8 mouse cellular contexts compared by ENCODE assay signal in genomic region chr2:158347868-158348267, GRCm38 (mm10). TPM values are rescaled to one million over a fixed set of nuclear protein-coding genes. Genes with fewer than 3 reads are reported as not detected.
A peak's percentile ranks its signal among the peaks of the same experiment; 100 is the strongest.
DNase-seq lines count a peak whose midpoint lies in the region; ATAC-seq and TF ChIP-seq lines count a peak whose summit lies in the region.

No protein-coding gene starts in this region.

- WGBS in kidney, postnatal 0 days = 0% methylated on average over 6 of the region's 6 CpGs

- H3K4me1 ChIP-seq in kidney, postnatal 0 days (replicated peaks; ENCODE audit: insufficient read depth, low read length) = no peaks in the 10 kb centered on the region

- peak; percentile 93 for TF ChIP-seq CTCF in kidney, postnatal 0 days (IDR thresholded peaks at IDR 0.05; ENCODE audit: low read depth)

- H3K9me3 ChIP-seq in kidney, postnatal 0 days (replicated peaks; ENCODE audit: low read length) = no peaks in the 10 kb centered on the region

- no peak overlapping the region for H3K4me2 ChIP-seq in kidney, postnatal 0 days (ENCODE audit: low read length)

- H3K27ac ChIP-seq in kidney, postnatal 0 days = no peak overlapping the region

- peak; percentile 73 for ATAC-seq in granulocyte monocyte progenitor cell, adult 5-6 weeks (replicated peaks; ENCODE audit: poor library complexity, severe bottlenecking)
- ATAC-seq in kidney, postnatal 0 days (replicated peaks; ENCODE audit: low FRiP score, low read depth) = no peak

- DNase-seq in CD8-positive naive resting alpha-beta T cell, adult 2 months (ENCODE audit: low read depth in 2 of 2, low spot score in 2 of 2) = peak; percentile 48 to 61
- peak; percentile 69 for DNase-seq in adrenal gland, adult 2 months
- peak; percentile 43 for DNase-seq in embryo, embryonic 11.5 days (ENCODE audit: low read depth, low spot score)
- peak; percentile 85 for DNase-seq in kidney, postnatal 0 days (ENCODE audit: low spot score)
- peak; percentile 50 to 60 for DNase-seq in lung, adult 18-20 months
- DNase-seq in retina, embryonic 14.5 days (ENCODE audit: low spot score) = peak; percentile 88
- peak; percentile 47 for DNase-seq in urinary bladder, adult 2 months (ENCODE audit: low spot score)

- no peaks in the 10 kb centered on the region for H3K27me3 ChIP-seq in kidney, postnatal 0 days (ENCODE audit: insufficient read depth, low read length)

- 0 out of 2 replicates have a peak overlapping the region, but pooled peaks have one; percentile 18 for H3K9ac ChIP-seq in kidney, postnatal 0 days (ENCODE audit: low read depth, low read length)

- H3K36me3 ChIP-seq in kidney, postnatal 0 days (ENCODE audit: insufficient read depth, low read length) = no peaks in the 10 kb centered on the region

- H3K4me3 ChIP-seq in kidney, postnatal 0 days (replicated peaks; ENCODE audit: low read depth, low read length) = no peak overlapping the region

RNA-seq across cellular contexts. Expression of gene Snhg11, which starts 27.6 kb away (rescaled TPM):
- total RNA-seq in adrenal gland, adult 2 months (2021) = 1 to 10 TPM; 8.8 to 9.8 TPM
- polyA plus RNA-seq in adrenal gland, adult 2 months (2012; rRNA removed) = 8.7 and 11.2 TPM in 2 replicates
- total RNA-seq in granulocyte monocyte progenitor cell, adult 5-6 weeks (2014; fragmentation: Nextera tagmentation) = 0.04 TPM in 1 of 2 replicates, not detected in the other
- 0.21 TPM in 1 of 2 replicates, not detected in the other for total RNA-seq in granulocyte monocyte progenitor cell, adult 5-6 weeks (2017)
- polyA plus RNA-seq in kidney, postnatal 0 days (2015; fragmentation: Nextera tagmentation; extraction: Ambion mirVana) = 2.9 and 3.5 TPM in 2 replicates
- 42.5 and 79.4 TPM in 2 replicates for polyA plus RNA-seq in urinary bladder, adult 2 months (2012; rRNA removed)

RNA-seq across cellular contexts. Expression of gene Lbp, which starts 41.6 kb away (rescaled TPM):
- 10 to 100 TPM; 22.0 to 24.6 TPM for total RNA-seq in adrenal gland, adult 2 months (2021)
- 25.4 and 36.7 TPM in 2 replicates for polyA plus RNA-seq in adrenal gland, adult 2 months (2012; rRNA removed)
- total RNA-seq in granulocyte monocyte progenitor cell, adult 5-6 weeks (2014; fragmentation: Nextera tagmentation) = 84.4 and 140 TPM in 2 replicates
- total RNA-seq in granulocyte monocyte progenitor cell, adult 5-6 weeks (2017) = 200 and 215 TPM in 2 replicates
- 32.1 and 34.6 TPM in 2 replicates for polyA plus RNA-seq in kidney, postnatal 0 days (2015; fragmentation: Nextera tagmentation; extraction: Ambion mirVana)
- polyA plus RNA-seq in urinary bladder, adult 2 months (2012; rRNA removed) = 107 and 122 TPM in 2 replicates
